Mouse (Mus musculus) ES-E14 (cell line): ENCODE measurements around the gene Fbxo33.

ENCODE experiments used
- CHD2 ChIP-seq: IDR thresholded peaks from 2 replicates; pipeline ENCODE4 v1.6.1; 2014; ENCODE audit warnings: mild to moderate bottlenecking, low read depth, low read length, inconsistent platforms
- HCFC1 ChIP-seq: IDR thresholded peaks from 2 replicates; pipeline ENCODE4 v1.6.1; 2012; ENCODE audit warnings: low read length, inconsistent platforms, borderline replicate concordance; ENCODE audit not compliant: insufficient read depth
- MAFK ChIP-seq: IDR thresholded peaks from 2 replicates; pipeline ENCODE4 v1.6.1; 2014; ENCODE audit warnings: mild to moderate bottlenecking, low read depth, low read length, inconsistent platforms; ENCODE audit not compliant: insufficient read depth
- ZC3H11A ChIP-seq: IDR thresholded peaks from 2 replicates; pipeline ENCODE4 v1.6.1; 2012; ENCODE audit warnings: low read depth, mild to moderate bottlenecking, inconsistent platforms, low read length, borderline replicate concordance
- ZNF384 ChIP-seq: IDR thresholded peaks from 2 replicates; pipeline ENCODE4 v1.6.1; 2012; ENCODE audit warnings: low read depth, low read length, inconsistent platforms

DNA sequence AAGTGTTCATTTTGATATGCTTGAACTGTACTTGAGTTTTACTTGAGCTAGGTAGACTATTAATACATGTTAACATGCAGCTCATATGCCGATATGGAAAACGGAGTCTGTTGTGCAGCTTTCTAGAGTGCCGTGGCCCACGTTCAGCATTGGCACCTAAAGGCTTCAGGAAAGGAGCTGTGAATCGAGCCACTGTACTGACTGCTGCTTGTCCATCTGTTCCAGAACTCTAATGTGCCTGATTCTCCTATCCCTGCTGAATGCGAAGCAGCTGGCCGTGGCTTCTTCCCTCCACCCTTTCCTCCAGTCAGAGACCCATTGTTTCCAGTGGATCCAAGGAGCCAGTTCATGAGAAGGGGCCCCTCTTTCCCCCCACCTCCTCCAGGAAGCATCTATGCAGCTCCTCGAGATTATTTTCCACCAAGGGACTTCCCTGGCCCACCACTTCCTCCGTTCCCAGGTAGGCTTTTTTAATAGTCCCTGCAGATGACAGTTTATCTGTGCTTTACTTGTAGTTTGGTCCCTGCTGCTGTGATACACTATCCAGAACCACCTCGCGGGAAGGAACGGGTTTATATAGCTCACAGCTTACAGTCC, 31.3 kb downstream of the Fbxo33 start:
- TF ChIP-seq CHD2 (no peak), MAFK (no peak), HCFC1 (no peak), ZNF384 (no peak), ZC3H11A (no peak)
